24 mouse cellular contexts compared by ENCODE assay signal in the genomic region with DNA sequence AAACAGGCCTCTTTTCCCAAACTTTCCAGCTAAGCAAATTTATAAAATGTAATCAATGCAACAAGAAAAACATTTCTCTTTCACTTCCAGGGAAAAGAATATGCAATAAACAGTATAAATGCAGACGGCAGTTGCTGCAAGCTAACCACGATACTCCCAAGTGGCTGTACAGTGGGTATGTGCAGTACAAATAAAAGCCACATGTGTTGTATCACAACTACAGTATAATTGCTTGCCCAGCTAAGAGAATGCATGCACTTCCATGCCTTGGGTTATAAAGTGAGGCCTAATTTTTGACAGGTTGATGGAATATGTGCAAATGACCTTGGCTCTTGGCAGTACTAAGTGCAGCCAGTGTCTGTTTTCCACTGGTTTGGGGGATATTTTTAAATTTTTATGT. TPM values are rescaled to one million over a fixed set of nuclear protein-coding genes. Genes with fewer than 3 reads are reported as not detected.
DNase-seq lines count a peak whose midpoint lies in the region; ATAC-seq lines count a peak whose summit lies in the region.
"Had no signal": no experiment of that assay in that cellular context is flagged by ENCODE, and none has a peak within 500 bp of the region (broad histone marks: within the 10 kb centered on the region; RNA-seq: fewer than 3 reads in every experiment).

No protein-coding gene starts in this region.

- H3K9me3 ChIP-seq in embryonic facial prominence, embryonic 14.5 days (ENCODE audit: control insufficient read depth, low read length): no peaks in the 10 kb centered on the region
- H3K9me3 ChIP-seq in embryonic facial prominence, embryonic 10.5 days: no peaks in the 10 kb centered on the region
- H3K9me3 ChIP-seq: embryonic facial prominence, embryonic 13.5 days; forebrain, embryonic 13.5 days; forebrain, embryonic 15.5 days had no signal

- no peak overlapping the region for H3K27ac ChIP-seq in embryonic facial prominence, embryonic 14.5 days (replicated peaks; ENCODE audit: low read depth, low read length)
- H3K27ac ChIP-seq in embryonic facial prominence, embryonic 10.5 days (replicated peaks): no peak overlapping the region
- H3K27ac ChIP-seq: forebrain, embryonic 13.5 days; forebrain, embryonic 15.5 days had no signal

- ATAC-seq in embryonic facial prominence, embryonic 14.5 days (ENCODE audit: low read depth): no peak
- ATAC-seq in cerebellum, adult (ENCODE audit: insufficient number of reproducible peaks, low FRiP score, low TSS enrichment): no peak
- ATAC-seq: activated CD4-positive, CD25-positive, alpha-beta regulatory T cell, adult 4 months; forebrain, embryonic 13.5 days; forebrain, embryonic 15.5 days; forebrain, postnatal 0 days; Patski had no signal

- H3K4me1 ChIP-seq in embryonic facial prominence, embryonic 14.5 days (ENCODE audit: control insufficient read depth, insufficient read depth, low read length): no peaks in the 10 kb centered on the region
- H3K4me1 ChIP-seq in embryonic facial prominence, embryonic 10.5 days: no peaks in the 10 kb centered on the region
- H3K4me1 ChIP-seq: embryonic facial prominence, embryonic 13.5 days; forebrain, embryonic 13.5 days; forebrain, embryonic 15.5 days had no signal

- no peaks in the 10 kb centered on the region for H3K27me3 ChIP-seq in embryonic facial prominence, embryonic 14.5 days (replicated peaks; ENCODE audit: control insufficient read depth, insufficient read depth, low read length)
- H3K27me3 ChIP-seq in embryonic facial prominence, embryonic 10.5 days (replicated peaks; ENCODE audit: low read depth, poor library complexity, severe bottlenecking): no peaks in the 10 kb centered on the region
- H3K27me3 ChIP-seq: embryonic facial prominence, embryonic 13.5 days; forebrain, embryonic 13.5 days; forebrain, embryonic 15.5 days; Patski had no signal

- 63% methylated on average over 2 of the region's 2 CpGs for WGBS in embryonic facial prominence, embryonic 14.5 days
- 89% methylated on average over 2 of the region's 2 CpGs for WGBS in embryonic facial prominence, embryonic 10.5 days

- H3K4me3 ChIP-seq in embryonic facial prominence, embryonic 14.5 days (ENCODE audit: low read depth, low read length): no peak overlapping the region
- H3K4me3 ChIP-seq in embryonic facial prominence, embryonic 10.5 days: no peak overlapping the region
- H3K4me3 ChIP-seq: embryonic facial prominence, embryonic 13.5 days; forebrain, embryonic 13.5 days; forebrain, embryonic 15.5 days had no signal

- H3K4me2 ChIP-seq in embryonic facial prominence, embryonic 14.5 days (ENCODE audit: low read depth, low read length): no peak overlapping the region
- H3K4me2 ChIP-seq: embryonic facial prominence, embryonic 13.5 days; forebrain, embryonic 13.5 days; forebrain, embryonic 15.5 days had no signal

- DNase-seq in embryonic facial prominence, embryonic 14.5 days (ENCODE audit: low spot score): peak; percentile 36
- no peak for DNase-seq in embryonic facial prominence, embryonic 10.5 days (ENCODE audit: low spot score)
- DNase-seq in 3T3-L1 (ENCODE audit: low read depth, low spot score): peak; percentile 71
- peak; percentile 24 for DNase-seq in adipocyte (ENCODE audit: low spot score)
- DNase-seq: adrenal gland, adult 2 months; adrenal gland, postnatal 10 days; adrenal gland, postnatal 25 days; cerebellum, adult 11-12 months; cerebellum, adult 2 months; cerebellum, adult 9-10 months; cerebellum, postnatal 10 days; cerebellum, postnatal 25 days; forebrain, postnatal 0 days had no signal

- H3K9ac ChIP-seq in embryonic facial prominence, embryonic 14.5 days (ENCODE audit: low read depth, low read length): no peak overlapping the region
- H3K9ac ChIP-seq: embryonic facial prominence, embryonic 13.5 days; forebrain, embryonic 13.5 days; forebrain, embryonic 15.5 days; forebrain, postnatal 0 days had no signal

- peaks cover 26% of the 10 kb centered on the region for H3K36me3 ChIP-seq in embryonic facial prominence, embryonic 14.5 days (ENCODE audit: control insufficient read depth, insufficient read depth, low read length)
- H3K36me3 ChIP-seq in embryonic facial prominence, embryonic 10.5 days (replicated peaks): peaks cover 42% of the 10 kb centered on the region

RNA-seq across cellular contexts. Expression of gene Pdcl, which starts 11.5 kb away (rescaled TPM):
- polyA plus RNA-seq in embryonic facial prominence, embryonic 14.5 days (2014; fragmentation: Nextera tagmentation; extraction: Ambion mirVana): 41.2 and 47.0 TPM in 2 replicates
- polyA plus RNA-seq in embryonic facial prominence, embryonic 10.5 days (2016; fragmentation: Nextera tagmentation; extraction: Ambion mirVana): 51.3 and 51.6 TPM in 2 replicates

RNA-seq across cellular contexts. Expression of gene Olfr368, which starts 44.3 kb away (rescaled TPM):
- polyA plus RNA-seq in embryonic facial prominence, embryonic 14.5 days (2014; fragmentation: Nextera tagmentation; extraction: Ambion mirVana): 0.29 TPM in 1 of 2 replicates, not detected in the other
- not detected in 2 replicates for polyA plus RNA-seq in embryonic facial prominence, embryonic 10.5 days (2016; fragmentation: Nextera tagmentation; extraction: Ambion mirVana)
- polyA plus RNA-seq: activated CD4-positive, CD25-positive, alpha-beta regulatory T cell, adult 4 months; adrenal gland, adult 2 months; brain, embryonic 14.5 days; C2C12; cerebellum, adult 2 months; cortical plate, adult 2 months; embryonic facial prominence, embryonic 11.5 days; embryonic facial prominence, embryonic 13.5 days; forebrain, embryonic 11.5 days; forebrain, embryonic 13.5 days; forebrain, embryonic 15.5 days; forebrain, postnatal 0 days; Patski had no signal

RNA-seq across cellular contexts. Expression of gene Rc3h2, which starts 52.1 kb away (rescaled TPM):
- polyA plus RNA-seq in embryonic facial prominence, embryonic 14.5 days (2014; fragmentation: Nextera tagmentation; extraction: Ambion mirVana): 15.2 and 15.6 TPM in 2 replicates
- 18.9 and 20.1 TPM in 2 replicates for polyA plus RNA-seq in embryonic facial prominence, embryonic 10.5 days (2016; fragmentation: Nextera tagmentation; extraction: Ambion mirVana)
